Mouse (Mus musculus): ENCODE measurements around the gene Irx2. TPM values are rescaled to one million over a fixed set of nuclear protein-coding genes. Genes with fewer than 3 reads are reported as not detected.

Irx2 gene
- polyA plus RNA-seq, 1 experiment: not detected

GRCm38 (mm10) chr13:72634752-72635315 lies 6.2 kb downstream of the Irx2 start:
- Histone ChIP-seq H3K36me3 (replicated peaks; ENCODE audit: low read length) (no peaks in the 10 kb centered on the region), H3K4me3 (replicated peaks) (no peak overlapping the region), H3K27me3 (replicated peaks) (peaks cover 93% of the 10 kb centered on the region), H3K4me1 (peaks cover 24% of the 10 kb centered on the region), H3K9me3 (peaks cover 25% of the 10 kb centered on the region; the same call in 1 of the 2 replicates)
- no peak for TF ChIP-seq FLI1 (IDR thresholded peaks at IDR 0.05; ENCODE audit: low read length)
- no peak for TF ChIP-seq GATA1 (IDR thresholded peaks at IDR 0.05; ENCODE audit: borderline replicate concordance, low read length)

GRCm38 (mm10) chr13:72636331-72636851 lies 7.8 kb downstream of the Irx2 start:
- no peaks in the 10 kb centered on the region for H3K36me3 ChIP-seq (replicated peaks; ENCODE audit: low read length)
- H3K4me1 ChIP-seq: peaks cover 23% of the 10 kb centered on the region
- no peak overlapping the region for H3K4me3 ChIP-seq (replicated peaks)
- H3K9me3 ChIP-seq: peaks cover 14% of the 10 kb centered on the region; the same call in 1 of the 2 replicates
- peaks cover 93% of the 10 kb centered on the region for H3K27me3 ChIP-seq (replicated peaks)
- no peak for TF ChIP-seq FLI1 (IDR thresholded peaks at IDR 0.05; ENCODE audit: low read length)
- TF ChIP-seq GATA1 (IDR thresholded peaks at IDR 0.05; ENCODE audit: borderline replicate concordance, low read length): no peak

- H3K27me3 ChIP-seq (replicated peaks): peaks cover 91% of the 10 kb centered on the region
- TF ChIP-seq FLI1 (IDR thresholded peaks at IDR 0.05; ENCODE audit: low read length) (no peak), GATA1 (IDR thresholded peaks at IDR 0.05; ENCODE audit: borderline replicate concordance, low read length) (no peak)
- H3K4me3 ChIP-seq (replicated peaks): no peak overlapping the region
- no peaks in the 10 kb centered on the region for H3K36me3 ChIP-seq (replicated peaks; ENCODE audit: low read length)
- peaks cover 20% of the 10 kb centered on the region for H3K4me1 ChIP-seq
- H3K9me3 ChIP-seq: peaks cover 12% of the 10 kb centered on the region; the same call in 1 of the 2 replicates
Measured at GRCm38 (mm10) chr13:72637536-72637935, 8.9 kb downstream of the Irx2 start.

GRCm38 (mm10) chr13:72638401-72639130 lies 9.9 kb downstream of the Irx2 start:
- TF ChIP-seq FLI1 (IDR thresholded peaks at IDR 0.05; ENCODE audit: low read length) (no peak), GATA1 (IDR thresholded peaks at IDR 0.05; ENCODE audit: borderline replicate concordance, low read length) (no peak)
- Histone ChIP-seq H3K4me3 (replicated peaks) (peak overlapping the region; percentile 92), H3K9me3 (peaks cover 12% of the 10 kb centered on the region; the same call in 1 of the 2 replicates), H3K27me3 (replicated peaks) (peaks cover 85% of the 10 kb centered on the region), H3K4me1 (peaks cover 20% of the 10 kb centered on the region), H3K36me3 (replicated peaks; ENCODE audit: low read length) (no peaks in the 10 kb centered on the region)

GRCm38 (mm10) chr13:72639441-72640130 lies 11.0 kb downstream of the Irx2 start:
- H3K9me3 ChIP-seq: peaks cover 12% of the 10 kb centered on the region; the same call in 1 of the 2 replicates
- no peaks in the 10 kb centered on the region for H3K36me3 ChIP-seq (replicated peaks; ENCODE audit: low read length)
- no peak for TF ChIP-seq GATA1 (IDR thresholded peaks at IDR 0.05; ENCODE audit: borderline replicate concordance, low read length)
- TF ChIP-seq FLI1 (IDR thresholded peaks at IDR 0.05; ENCODE audit: low read length): no peak
- peaks cover 76% of the 10 kb centered on the region for H3K27me3 ChIP-seq (replicated peaks)
- peak overlapping the region; percentile 92 for H3K4me3 ChIP-seq (replicated peaks)
- H3K4me1 ChIP-seq: peaks cover 20% of the 10 kb centered on the region

GRCm38 (mm10) chr13:72640131-72640521 lies 11.5 kb downstream of the Irx2 start:
- Histone ChIP-seq H3K4me1 (peaks cover 20% of the 10 kb centered on the region), H3K27me3 (replicated peaks) (peaks cover 71% of the 10 kb centered on the region), H3K36me3 (replicated peaks; ENCODE audit: low read length) (no peaks in the 10 kb centered on the region), H3K4me3 (replicated peaks) (peak overlapping the region; percentile 92), H3K9me3 (peaks cover 12% of the 10 kb centered on the region; the same call in 1 of the 2 replicates)
- TF ChIP-seq FLI1 (IDR thresholded peaks at IDR 0.05; ENCODE audit: low read length): no peak
- TF ChIP-seq GATA1 (IDR thresholded peaks at IDR 0.05; ENCODE audit: borderline replicate concordance, low read length): no peak

GRCm38 (mm10) chr13:72656447-72656846 lies 27.8 kb downstream of the Irx2 start:
- peaks cover 10% of the 10 kb centered on the region; the same call in 1 of the 2 replicates for H3K9me3 ChIP-seq
- H3K36me3 ChIP-seq (replicated peaks; ENCODE audit: low read length): no peaks in the 10 kb centered on the region
- TF ChIP-seq FLI1 (IDR thresholded peaks at IDR 0.05; ENCODE audit: low read length) (no peak), GATA1 (IDR thresholded peaks at IDR 0.05; ENCODE audit: borderline replicate concordance, low read length) (no peak)
- H3K27me3 ChIP-seq (replicated peaks): no peaks in the 10 kb centered on the region
- H3K4me3 ChIP-seq (replicated peaks): no peak overlapping the region
- no peaks in the 10 kb centered on the region for H3K4me1 ChIP-seq

- Histone ChIP-seq H3K4me3 (replicated peaks) (no peak overlapping the region), H3K9me3 (peaks cover 16% of the 10 kb centered on the region; the same call in 1 of the 2 replicates), H3K36me3 (replicated peaks; ENCODE audit: low read length) (no peaks in the 10 kb centered on the region), H3K4me1 (no peaks in the 10 kb centered on the region), H3K27me3 (replicated peaks) (no peaks in the 10 kb centered on the region)
- TF ChIP-seq GATA1 (IDR thresholded peaks at IDR 0.05; ENCODE audit: borderline replicate concordance, low read length): no peak
- no peak for TF ChIP-seq FLI1 (IDR thresholded peaks at IDR 0.05; ENCODE audit: low read length)
Measured at GRCm38 (mm10) chr13:72675826-72676225, 47.2 kb downstream of the Irx2 start.
